Mouse (Mus musculus): ENCODE data around the gene Olfr495. TPM values are rescaled to one million over a fixed set of nuclear protein-coding genes. Genes with fewer than 3 reads are reported as not detected.

Gene Olfr495
- not detected in 2 replicates for polyA plus RNA-seq (2015; fragmentation: Nextera tagmentation; extraction: Ambion mirVana)

- no peaks in the 10 kb centered on the region for H3K9me3 ChIP-seq
- H3K4me1 ChIP-seq: no peaks in the 10 kb centered on the region
- H3K27ac ChIP-seq: no peak within 1 kb of the TSS
- WGBS: 66% methylated on average over 1 of the region's 1 CpGs
- no peaks in the 10 kb centered on the region for H3K27me3 ChIP-seq
- H3K4me3 ChIP-seq: no peak within 1 kb of the TSS
- no peak within 1 kb of the TSS for H3K9ac ChIP-seq
- H3K4me2 ChIP-seq: no peak within 1 kb of the TSS
- ATAC-seq (ENCODE audit: borderline replicate concordance, extremely low read depth, low FRiP score, low TSS enrichment): no peak
- no peaks in the 10 kb centered on the region for H3K36me3 ChIP-seq
These were observed at the start of gene Olfr495 for GRCm38 (mm10) chr7:108392867-108393266. Gene Olfr495 (plus strand): TSS chr7:108393167.

GRCm38 (mm10) chr7:108346879-108347278 is 46.1 kb upstream of the Olfr495 start, which contains the start of gene Olfr493:
Gene Olfr493 (minus strand): TSS chr7:108346979.
- H3K27me3 ChIP-seq: no peaks in the 10 kb centered on the region
- no peak within 1 kb of the TSS for H3K9ac ChIP-seq
- no peak for ATAC-seq (ENCODE audit: borderline replicate concordance, extremely low read depth, low FRiP score, low TSS enrichment)
- H3K27ac ChIP-seq: no peak within 1 kb of the TSS
- no peaks in the 10 kb centered on the region for H3K9me3 ChIP-seq
- H3K4me3 ChIP-seq: no peak within 1 kb of the TSS
- 43% methylated on average over 1 of the region's 1 CpGs for WGBS
- no peaks in the 10 kb centered on the region for H3K4me1 ChIP-seq
- no peaks in the 10 kb centered on the region for H3K36me3 ChIP-seq
- H3K4me2 ChIP-seq: no peak within 1 kb of the TSS

GRCm38 (mm10) chr7:108365035-108365434 is 27.9 kb upstream of the Olfr495 start, which contains the start of gene Olfr494:
Gene Olfr494 (plus strand): TSS chr7:108365335.
- 70% methylated on average over 3 of the region's 3 CpGs for WGBS
- Histone ChIP-seq H3K27me3 (no peaks in the 10 kb centered on the region), H3K4me3 (no peak within 1 kb of the TSS), H3K9ac (no peak within 1 kb of the TSS), H3K27ac (no peak within 1 kb of the TSS), H3K9me3 (no peaks in the 10 kb centered on the region), H3K4me1 (no peaks in the 10 kb centered on the region), H3K4me2 (no peak within 1 kb of the TSS), H3K36me3 (no peaks in the 10 kb centered on the region)
- no peak for ATAC-seq (ENCODE audit: borderline replicate concordance, extremely low read depth, low FRiP score, low TSS enrichment)

- no peak within 1 kb of the TSS for H3K4me3 ChIP-seq
- ATAC-seq (ENCODE audit: borderline replicate concordance, extremely low read depth, low FRiP score, low TSS enrichment): no peak
- H3K9ac ChIP-seq: no peak within 1 kb of the TSS
- no peak within 1 kb of the TSS for H3K27ac ChIP-seq
- 76% methylated on average over 2 of the region's 2 CpGs for WGBS
- H3K27me3 ChIP-seq: no peaks in the 10 kb centered on the region
- H3K9me3 ChIP-seq: no peaks in the 10 kb centered on the region
- no peaks in the 10 kb centered on the region for H3K36me3 ChIP-seq
- no peaks in the 10 kb centered on the region for H3K4me1 ChIP-seq
- H3K4me2 ChIP-seq: no peak within 1 kb of the TSS
These were observed 27.2 kb downstream of the Olfr495 start, which contains the start of gene Olfr497 for GRCm38 (mm10) chr7:108420121-108420520. Gene Olfr497 (plus strand): TSS chr7:108420421.

Other genes with a start within 250 kb of the Olfr495 start
- not detected in 2 replicates for gene Olfr485, start 233.3 kb upstream of the Olfr495 start, polyA plus RNA-seq (2015; fragmentation: Nextera tagmentation; extraction: Ambion mirVana)
- gene Olfr486, start 220.4 kb upstream of the Olfr495 start, polyA plus RNA-seq (2015; fragmentation: Nextera tagmentation; extraction: Ambion mirVana): not detected in 2 replicates
- not detected in 2 replicates for gene Olfr487, start 178.5 kb upstream of the Olfr495 start, polyA plus RNA-seq (2015; fragmentation: Nextera tagmentation; extraction: Ambion mirVana)
- not detected in 2 replicates for gene Olfr488, start 134.8 kb upstream of the Olfr495 start, polyA plus RNA-seq (2015; fragmentation: Nextera tagmentation; extraction: Ambion mirVana)
- gene Olfr490, start 104.2 kb upstream of the Olfr495 start, polyA plus RNA-seq (2015; fragmentation: Nextera tagmentation; extraction: Ambion mirVana): not detected in 2 replicates
- gene Olfr491, start 79.7 kb upstream of the Olfr495 start, polyA plus RNA-seq (2015; fragmentation: Nextera tagmentation; extraction: Ambion mirVana): not detected in 2 replicates
- not detected in 2 replicates for gene Olfr492, start 69.5 kb upstream of the Olfr495 start, polyA plus RNA-seq (2015; fragmentation: Nextera tagmentation; extraction: Ambion mirVana)
- not detected in 2 replicates for gene Olfr493, start 46.2 kb upstream of the Olfr495 start, polyA plus RNA-seq (2015; fragmentation: Nextera tagmentation; extraction: Ambion mirVana)
- not detected in 2 replicates for gene Olfr494, start 27.8 kb upstream of the Olfr495 start, polyA plus RNA-seq (2015; fragmentation: Nextera tagmentation; extraction: Ambion mirVana)
- not detected in 2 replicates for gene Olfr497, start 27.3 kb downstream of the Olfr495 start, polyA plus RNA-seq (2015; fragmentation: Nextera tagmentation; extraction: Ambion mirVana)
- not detected in 2 replicates for gene Olfr498, start 72.2 kb downstream of the Olfr495 start, polyA plus RNA-seq (2015; fragmentation: Nextera tagmentation; extraction: Ambion mirVana)
- gene Olfr502, start 131.9 kb downstream of the Olfr495 start, polyA plus RNA-seq (2015; fragmentation: Nextera tagmentation; extraction: Ambion mirVana): not detected in 2 replicates
- gene Olfr503, start 151.4 kb downstream of the Olfr495 start, polyA plus RNA-seq (2015; fragmentation: Nextera tagmentation; extraction: Ambion mirVana): not detected in 2 replicates
- gene Olfr504, start 172.6 kb downstream of the Olfr495 start, polyA plus RNA-seq (2015; fragmentation: Nextera tagmentation; extraction: Ambion mirVana): not detected in 2 replicates
- not detected in 2 replicates for gene Olfr506, start 217.6 kb downstream of the Olfr495 start, polyA plus RNA-seq (2015; fragmentation: Nextera tagmentation; extraction: Ambion mirVana)
- gene Olfr507, start 228.6 kb downstream of the Olfr495 start, polyA plus RNA-seq (2015; fragmentation: Nextera tagmentation; extraction: Ambion mirVana): not detected in 2 replicates
- not detected in 2 replicates for gene Olfr508, start 236.8 kb downstream of the Olfr495 start, polyA plus RNA-seq (2015; fragmentation: Nextera tagmentation; extraction: Ambion mirVana)